Mouse (Mus musculus): ENCODE results near the gene Trim13.

Trim13 gene

DNA sequence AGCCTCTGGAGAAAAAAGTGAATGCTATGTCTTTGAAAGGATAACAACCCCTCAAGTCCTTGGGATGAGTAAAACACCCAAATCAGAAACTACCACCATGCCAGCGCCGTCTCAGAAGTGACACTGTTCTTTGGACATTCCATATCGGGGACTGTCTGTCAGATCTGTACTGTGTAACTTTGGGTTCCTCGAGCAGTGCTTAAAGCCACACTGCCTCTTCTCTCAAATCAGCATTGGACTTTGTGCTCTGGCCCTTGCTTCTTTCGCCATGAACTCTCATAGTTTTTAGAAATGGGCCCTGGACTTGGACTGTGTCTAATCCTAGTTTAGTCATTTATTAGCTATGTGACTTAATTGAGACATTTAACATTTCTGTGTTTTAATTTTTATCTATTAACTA is 13.7 kb downstream of the Trim13 start:
- CTCF ChIA-PET: no interaction called here

DNA sequence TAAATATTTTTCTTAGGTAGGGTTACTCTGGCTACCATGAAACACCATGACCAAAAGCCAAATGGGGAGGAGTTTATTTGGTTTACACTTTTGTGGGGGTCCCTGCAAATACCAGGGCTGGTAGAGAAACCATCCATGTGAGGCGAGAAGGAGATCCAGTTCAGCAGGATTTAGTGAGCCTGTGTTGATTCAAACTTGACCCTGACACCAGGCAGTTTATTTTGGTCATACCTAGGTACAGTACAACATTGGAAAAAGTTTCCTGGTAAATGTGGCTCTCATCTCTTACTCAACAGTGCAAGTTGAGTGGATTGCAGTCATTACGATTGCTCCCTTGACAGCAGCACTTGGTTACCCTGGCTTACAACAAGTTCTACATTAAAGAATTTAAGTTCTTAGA is 15.3 kb downstream of the Trim13 start:
- CTCF ChIA-PET: no interaction called here

DNA sequence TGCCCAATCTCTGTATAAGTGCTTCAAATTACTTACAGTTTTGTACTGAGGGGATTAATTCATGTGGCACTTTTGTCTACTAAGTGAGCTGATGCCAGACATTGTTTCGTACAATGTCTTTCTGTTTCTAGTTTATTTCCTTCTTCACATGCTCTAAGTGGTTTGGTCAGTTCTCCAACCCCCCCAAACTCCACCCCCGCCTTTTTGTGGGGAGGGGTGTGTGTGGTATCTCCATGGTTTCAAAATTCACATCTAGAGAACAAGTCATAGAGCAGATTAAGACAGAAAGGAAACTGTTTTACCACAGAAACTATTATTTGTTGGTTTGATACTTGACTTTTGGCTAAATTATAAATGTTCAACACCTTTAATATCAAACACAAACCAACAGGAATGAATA is 22.3 kb downstream of the Trim13 start:
- CTCF ChIA-PET: no interaction called here

DNA sequence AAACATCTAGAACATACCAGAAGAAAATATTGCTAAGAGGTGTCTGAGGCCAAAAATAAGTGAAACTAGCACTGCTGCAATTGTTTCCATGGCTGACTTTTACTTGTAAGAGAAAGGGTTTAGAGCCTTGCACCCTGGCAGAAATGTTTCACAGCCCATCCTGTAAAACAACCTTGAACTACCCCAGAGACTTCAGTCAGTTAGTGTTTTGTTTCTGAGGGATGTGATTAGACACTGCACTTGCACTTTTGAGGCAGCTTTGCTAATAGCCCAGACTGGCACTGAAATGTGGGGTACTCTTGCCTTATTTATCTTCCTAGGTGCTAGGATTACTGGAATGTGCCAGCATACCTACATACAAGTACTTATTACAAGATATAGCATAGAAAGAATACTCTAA is 37.9 kb downstream of the Trim13 start:
- CTCF ChIA-PET: interaction anchor here (0.6 kb wide), 2 partner anchors 52 to 227 kb away, joined by 4 to 10 read pairs; no protein-coding TSS in a partner anchor

DNA sequence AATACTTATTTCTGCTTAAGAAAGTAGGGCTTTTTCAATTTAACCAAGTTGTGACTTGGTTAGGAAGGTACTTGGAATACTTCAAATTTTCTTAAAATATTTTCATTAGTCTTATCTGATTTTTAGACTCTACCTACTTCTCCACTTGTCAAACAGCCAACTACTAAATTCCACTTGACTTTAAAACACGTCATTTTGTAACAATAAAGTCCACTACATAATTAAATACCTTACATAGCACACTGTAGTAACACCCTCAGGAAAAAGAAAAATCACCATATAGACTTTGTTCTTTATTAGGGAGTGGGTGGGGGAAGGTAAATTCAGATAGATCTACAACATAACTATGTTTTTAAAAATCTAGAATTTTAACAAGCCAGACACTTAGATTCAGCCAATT is 44.6 kb downstream of the Trim13 start:
- CTCF ChIA-PET: interaction anchor here (0.6 kb wide), 1 partner anchor 100 kb away, joined by 3 read pairs; no protein-coding TSS in a partner anchor

DNA sequence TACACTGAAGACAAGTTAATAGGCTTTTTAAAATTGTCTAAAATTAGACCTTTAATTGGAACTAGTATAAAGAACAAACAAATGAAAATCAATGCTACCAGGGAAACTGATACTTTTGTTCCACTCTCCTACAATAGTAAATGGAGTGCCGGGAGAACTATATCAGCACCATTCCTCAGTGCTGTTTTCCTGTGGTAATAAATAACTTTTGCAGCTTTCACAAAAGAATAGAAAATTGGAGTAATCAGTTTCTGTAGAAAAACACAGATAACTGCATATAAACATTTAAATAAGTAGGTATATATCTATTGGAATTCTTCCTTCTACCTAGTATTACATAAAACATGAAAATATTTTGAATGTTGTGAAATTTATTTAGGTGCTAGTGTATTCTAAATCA is 47.5 kb downstream of the Trim13 start:
- CTCF ChIA-PET: no interaction called here

DNA sequence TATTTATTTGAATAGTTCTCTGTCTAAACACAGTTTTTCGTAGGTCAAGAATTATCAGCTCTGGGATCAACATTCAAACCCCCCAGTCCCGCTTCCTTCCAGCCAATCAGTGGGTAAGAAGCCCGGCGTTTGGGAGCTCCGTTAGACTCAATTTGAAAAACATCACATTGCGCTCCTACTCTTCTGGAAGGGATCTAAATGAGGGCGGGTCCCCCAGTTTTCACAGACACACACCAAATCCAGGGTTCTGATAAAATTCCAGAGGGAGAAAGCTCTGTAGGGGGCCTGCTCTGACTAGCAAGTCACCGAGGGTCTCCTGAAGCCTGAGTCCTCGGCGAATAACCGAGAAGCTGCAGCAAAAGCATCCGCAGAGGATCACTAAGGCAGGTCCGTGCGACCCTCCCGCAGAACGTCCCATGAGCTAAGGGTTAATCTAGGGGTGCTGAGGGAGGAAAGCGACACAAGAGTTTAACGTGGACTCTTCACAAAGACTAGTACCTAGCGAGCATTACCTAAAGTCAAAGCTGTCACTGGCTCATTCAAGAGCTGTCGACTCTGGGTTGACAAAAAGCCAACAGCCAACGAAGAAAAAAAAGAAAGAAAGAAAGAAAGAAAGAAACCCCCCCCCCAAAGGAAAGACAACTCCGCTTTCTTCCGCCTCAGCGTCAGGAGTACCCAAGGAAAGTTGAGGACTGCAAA is 49.3 kb downstream of the Trim13 start:
- CTCF ChIA-PET: interaction anchor here (0.7 kb wide), 2 partner anchors 29 to 392 kb away, joined by 5 to 11 read pairs; no protein-coding TSS in a partner anchor

DNA sequence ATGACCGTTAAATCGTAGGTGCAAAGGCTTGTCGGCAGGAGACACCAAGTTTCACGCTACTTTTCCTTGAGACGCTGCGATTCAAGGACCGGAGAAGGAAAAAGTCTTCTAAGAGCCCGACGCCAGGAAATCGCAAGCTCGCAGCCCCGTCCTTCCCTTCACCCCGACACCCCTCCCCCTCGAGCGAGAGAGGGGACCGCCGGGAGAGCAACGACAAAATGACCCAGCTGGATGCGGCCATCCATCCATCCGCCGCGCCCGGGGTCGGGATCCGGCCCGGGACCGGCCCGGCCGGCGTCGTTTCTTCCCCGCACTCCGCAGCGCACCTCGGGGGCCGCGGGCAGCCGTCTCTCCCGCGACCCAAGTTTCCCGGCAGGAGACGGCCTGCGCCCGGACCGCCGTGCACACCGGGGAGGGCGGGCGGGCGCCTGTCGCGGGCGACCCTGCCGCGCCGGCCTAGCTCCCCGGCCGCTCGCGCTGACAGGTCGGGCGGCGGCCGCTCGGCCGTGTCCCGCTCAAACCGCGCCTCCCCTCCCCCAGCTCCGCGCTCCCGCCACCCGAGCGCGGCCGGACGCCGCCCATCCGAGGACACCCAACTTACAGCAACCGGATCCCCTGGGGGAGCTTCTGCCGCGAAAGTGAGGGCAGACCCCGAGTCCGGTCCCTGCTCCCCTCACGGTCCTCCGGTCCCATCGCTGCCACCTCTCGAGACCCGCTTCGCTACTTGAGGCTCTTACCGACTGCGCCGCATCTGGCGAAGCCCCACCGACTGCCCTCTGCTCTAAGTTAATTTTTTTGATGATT is 50.0 kb downstream of the Trim13 start:
- CTCF ChIA-PET: interaction anchor here (0.7 to 1.0 kb wide), 3 partner anchors 28 to 391 kb away, joined by 4 to 11 read pairs (median 5); no protein-coding TSS in a partner anchor

DNA sequence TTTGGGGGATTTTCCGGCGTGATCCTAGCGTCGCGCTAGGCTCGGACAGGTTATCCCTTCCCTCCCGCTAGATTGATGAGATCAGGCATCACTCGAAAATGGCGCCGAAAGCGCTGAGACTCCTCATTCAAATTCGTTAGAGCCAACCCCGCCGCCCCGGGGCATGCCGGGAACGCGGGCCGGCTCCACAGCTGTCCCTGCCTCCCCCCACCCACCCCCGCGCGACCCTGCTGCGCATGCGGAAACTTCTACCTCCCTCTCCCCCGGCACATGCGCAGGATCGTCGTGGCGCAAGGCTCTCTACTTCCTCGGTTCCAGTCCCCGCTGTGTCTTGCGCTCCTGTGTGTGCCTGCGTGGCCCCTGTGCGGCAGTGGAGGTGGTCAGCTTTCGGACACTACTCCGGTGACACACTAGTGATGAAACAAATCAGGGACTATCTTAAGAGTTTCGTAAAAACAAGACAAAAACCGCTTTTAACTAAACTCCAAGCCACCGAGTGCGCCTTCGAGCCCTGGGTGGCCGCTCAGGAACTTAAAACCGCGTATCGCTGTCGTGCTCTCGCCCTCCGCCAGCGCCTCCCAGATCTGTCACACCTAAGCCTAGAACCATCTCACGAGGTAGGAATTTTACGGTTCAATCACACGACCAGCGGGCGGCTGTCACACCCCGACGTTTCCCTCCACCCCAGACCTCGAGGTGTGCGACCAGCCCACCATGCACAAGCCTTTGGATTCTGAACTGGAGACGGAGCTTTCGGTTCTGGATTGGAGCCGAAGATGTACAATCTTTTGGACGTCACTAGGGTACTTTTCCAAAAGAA is 50.8 kb downstream of the Trim13 start:
- CTCF ChIA-PET: interaction anchor here (0.7 to 1.0 kb wide), 3 partner anchors 12 to 214 kb away, joined by 4 to 8 read pairs (median 4); no protein-coding TSS in a partner anchor

DNA sequence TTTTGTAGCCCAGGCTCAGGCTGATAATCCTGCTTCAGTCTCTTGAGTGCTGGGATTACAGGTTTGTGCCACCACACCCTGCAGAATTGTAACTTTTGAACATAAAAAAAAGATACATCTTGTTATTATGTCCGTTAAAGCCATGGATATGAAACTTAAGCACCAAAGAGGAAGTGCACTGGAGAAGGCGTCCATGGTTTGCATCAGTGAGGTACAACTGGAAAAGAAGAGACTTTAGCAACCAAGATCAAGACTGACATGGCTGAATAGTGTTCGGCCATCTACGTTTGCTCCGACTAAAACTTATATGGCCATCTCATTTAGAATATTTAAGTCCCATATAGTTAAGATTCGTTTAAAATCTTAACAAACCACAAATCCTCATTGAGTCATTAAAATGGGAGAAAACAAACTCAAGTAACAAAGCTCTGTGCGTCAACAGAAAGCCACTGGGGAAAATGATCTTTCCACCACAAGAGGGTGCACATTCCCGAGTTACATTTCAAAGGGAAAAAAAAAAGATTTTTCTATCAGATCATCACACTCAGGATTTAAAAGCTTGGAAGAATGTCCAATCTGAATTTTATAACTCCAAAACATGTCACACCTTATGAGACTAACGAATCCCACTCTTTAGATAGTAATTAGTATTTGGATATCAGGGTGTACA is 52.4 kb downstream of the Trim13 start:
- CTCF ChIA-PET: interaction anchor here (0.6 kb wide), 1 partner anchor 94 kb away, joined by 3 read pairs; the partner anchor contains the start of gene Spryd7

Measured in spleen, embryonic (tissue).